Mouse (Mus musculus): ENCODE results near the gene Hps5. TPM values are rescaled to one million over a fixed set of nuclear protein-coding genes. Genes with fewer than 3 reads are reported as not detected.
"Not testable (repeated sequence)": the region's sequence is repeated elsewhere in the genome, so short reads cannot be mapped to it uniquely, and the experiment has no call there.

The Hps5 gene
- total and polyA plus RNA-seq, 2 experiments from 2014 or later, result 9.0 to 24.6 TPM

- H3K4me1 ChIP-seq (ENCODE audit: insufficient read depth, low read length), result no peaks in the 10 kb centered on the region
- WGBS, result 78% methylated on average over 3 of the region's 3 CpGs
- no peak within 1 kb of the TSS for H3K9ac ChIP-seq (replicated peaks; ENCODE audit: low read length, poor library complexity, severe bottlenecking)
Observed at GRCm38 (mm10) chr7:46751490-46751889, 44.4 kb downstream of the Hps5 start, which contains the start of gene Saa2. Gene Saa2, plus strand, starts transcription at chr7:46751790.

GRCm38 (mm10) chr7:46748459-46748858 lies 47.4 kb downstream of the Hps5 start:
- WGBS, result 28% methylated on average over 3 of the region's 3 CpGs
- H3K36me3 ChIP-seq (ENCODE audit: insufficient read depth, low read length), result no peaks in the 10 kb centered on the region
- no peak overlapping the region for H3K9ac ChIP-seq (replicated peaks; ENCODE audit: low read length, poor library complexity, severe bottlenecking)
- TF ChIP-seq CTCF (IDR thresholded peaks at IDR 0.05), result no peak
- no peaks in the 10 kb centered on the region for H3K27me3 ChIP-seq (ENCODE audit: insufficient read depth, low read length)
- H3K9me3 ChIP-seq (ENCODE audit: low read length), result no peaks in the 10 kb centered on the region
- no peak overlapping the region for H3K4me3 ChIP-seq (ENCODE audit: low read depth, low read length)
- no peak for ATAC-seq (ENCODE audit: low FRiP score)
- no peak overlapping the region for H3K4me2 ChIP-seq (ENCODE audit: low read depth, low read length, poor library complexity, severe bottlenecking)
- H3K4me1 ChIP-seq (ENCODE audit: insufficient read depth, low read length), result no peaks in the 10 kb centered on the region
- no peak overlapping the region for H3K27ac ChIP-seq (ENCODE audit: low read depth, low read length)
- DNase-seq (ENCODE audit: low spot score), result no peak

More at GRCm38 (mm10) chr7:46751490-46751889, 44.4 kb downstream of the Hps5 start, which contains the start of gene Saa2:
- H3K4me2 ChIP-seq (ENCODE audit: low read depth, low read length, poor library complexity, severe bottlenecking), result no peak within 1 kb of the TSS
- ATAC-seq (ENCODE audit: low FRiP score) (no peak), DNase-seq (ENCODE audit: low spot score) (no peak)
- no peak within 1 kb of the TSS for H3K27ac ChIP-seq (ENCODE audit: low read depth, low read length)
- no peaks in the 10 kb centered on the region for H3K9me3 ChIP-seq (ENCODE audit: low read length)
- H3K36me3 ChIP-seq (ENCODE audit: insufficient read depth, low read length), result no peaks in the 10 kb centered on the region
- no peak for TF ChIP-seq CTCF (IDR thresholded peaks at IDR 0.05)
- no peak within 1 kb of the TSS for H3K4me3 ChIP-seq (ENCODE audit: low read depth, low read length)
- H3K27me3 ChIP-seq (ENCODE audit: insufficient read depth, low read length), result no peaks in the 10 kb centered on the region

- no peak for TF ChIP-seq CTCF (IDR thresholded peaks at IDR 0.05)
- DNase-seq (ENCODE audit: low spot score) (no peak), ATAC-seq (ENCODE audit: low FRiP score) (no peak)
- Histone ChIP-seq H3K27me3 (ENCODE audit: insufficient read depth, low read length) (no peaks in the 10 kb centered on the region), H3K27ac (ENCODE audit: low read depth, low read length) (no peak overlapping the region), H3K9me3 (ENCODE audit: low read length) (no peaks in the 10 kb centered on the region), H3K36me3 (ENCODE audit: insufficient read depth, low read length) (no peaks in the 10 kb centered on the region), H3K4me1 (ENCODE audit: insufficient read depth, low read length) (no peaks in the 10 kb centered on the region), H3K4me3 (ENCODE audit: low read depth, low read length) (no peak overlapping the region), H3K4me2 (ENCODE audit: low read depth, low read length, poor library complexity, severe bottlenecking) (no peak overlapping the region), H3K9ac (replicated peaks; ENCODE audit: low read length, poor library complexity, severe bottlenecking) (no peak overlapping the region)
- 93% methylated on average over 7 of the region's 7 CpGs for WGBS
Observed at GRCm38 (mm10) chr7:46746381-46746780, 49.5 kb downstream of the Hps5 start.

GRCm38 (mm10) chr7:46745816-46746215 lies 50.0 kb downstream of the Hps5 start:
- Histone ChIP-seq H3K27me3 (ENCODE audit: insufficient read depth, low read length) (no peaks in the 10 kb centered on the region), H3K4me2 (ENCODE audit: low read depth, low read length, poor library complexity, severe bottlenecking) (no peak overlapping the region), H3K27ac (ENCODE audit: low read depth, low read length) (no peak overlapping the region), H3K36me3 (ENCODE audit: insufficient read depth, low read length) (no peaks in the 10 kb centered on the region), H3K4me3 (ENCODE audit: low read depth, low read length) (no peak overlapping the region), H3K9me3 (ENCODE audit: low read length) (no peaks in the 10 kb centered on the region), H3K4me1 (ENCODE audit: insufficient read depth, low read length) (no peaks in the 10 kb centered on the region), H3K9ac (replicated peaks; ENCODE audit: low read length, poor library complexity, severe bottlenecking) (no peak overlapping the region)
- 81% methylated on average over 3 of the region's 3 CpGs for WGBS
- DNase-seq (ENCODE audit: low spot score), result no peak
- no peak for ATAC-seq (ENCODE audit: low FRiP score)
- TF ChIP-seq CTCF (IDR thresholded peaks at IDR 0.05), result no peak

- not testable (repeated sequence) for H3K9ac ChIP-seq (replicated peaks; ENCODE audit: low read length, poor library complexity, severe bottlenecking); DNase-seq (ENCODE audit: low spot score); H3K4me3 ChIP-seq (ENCODE audit: low read depth, low read length); H3K4me2 ChIP-seq (ENCODE audit: low read depth, low read length, poor library complexity, severe bottlenecking); H3K36me3 ChIP-seq (ENCODE audit: insufficient read depth, low read length); H3K27me3 ChIP-seq (ENCODE audit: insufficient read depth, low read length); ATAC-seq (ENCODE audit: low FRiP score); H3K27ac ChIP-seq (ENCODE audit: low read depth, low read length); H3K4me1 ChIP-seq (ENCODE audit: insufficient read depth, low read length); H3K9me3 ChIP-seq (ENCODE audit: low read length)
- WGBS, result 77% methylated on average over 3 of the region's 3 CpGs
Observed at GRCm38 (mm10) chr7:46742880-46743279, 53.0 kb downstream of the Hps5 start, which contains the start of gene Saa1. Gene Saa1, minus strand, starts transcription at chr7:46742980.

GRCm38 (mm10) chr7:46740041-46740440 lies 55.8 kb downstream of the Hps5 start:
- H3K36me3 ChIP-seq (ENCODE audit: insufficient read depth, low read length); H3K4me1 ChIP-seq (ENCODE audit: insufficient read depth, low read length); DNase-seq (ENCODE audit: low spot score); H3K27ac ChIP-seq (ENCODE audit: low read depth, low read length); ATAC-seq (ENCODE audit: low FRiP score); H3K27me3 ChIP-seq (ENCODE audit: insufficient read depth, low read length); H3K9ac ChIP-seq (replicated peaks; ENCODE audit: low read length, poor library complexity, severe bottlenecking); H3K4me2 ChIP-seq (ENCODE audit: low read depth, low read length, poor library complexity, severe bottlenecking); H3K9me3 ChIP-seq (ENCODE audit: low read length); H3K4me3 ChIP-seq (ENCODE audit: low read depth, low read length): not testable (repeated sequence)
- 77% methylated on average over 5 of the region's 5 CpGs for WGBS
